Mouse (Mus musculus) CH12.LX (cell line): ENCODE data around the gene Kcnma1. TPM values are rescaled to one million over a fixed set of nuclear protein-coding genes. Genes with fewer than 3 reads are reported as not detected.

Experiments used
- DNase-seq: peaks from one replicate; pipeline ENCODE4 v3.0.0-alpha.2; 2013; ENCODE audit errors: extremely low read depth
- H3K27ac ChIP-seq: 2 replicates; pipeline ENCODE4 v1.5.1; 2012; ENCODE audit warnings: low read depth, mild to moderate bottlenecking, control low read depth, moderate library complexity; ENCODE audit not compliant: insufficient read depth
- H3K27me3 ChIP-seq: replicated peaks from 2 replicates; pipeline ENCODE3; 2012; ENCODE audit warnings: inconsistent platforms
- H3K36me3 ChIP-seq, 2 experiments: replicated peaks in 1 of 2; 2 replicates each; pipeline versions ENCODE3 to v1.6.1; 2012; ENCODE audit warnings: inconsistent platforms in 1 of 2, low read length in 1 of 2, mild to moderate bottlenecking in 1 of 2, mixed read lengths in 1 of 2, moderate library complexity in 1 of 2; ENCODE audit not compliant: control insufficient read depth in 1 of 2, insufficient read depth in 1 of 2
- H3K4me1 ChIP-seq, 2 experiments: 2 replicates each; pipeline ENCODE4 v1.6.1; 2012; ENCODE audit warnings: inconsistent platforms in 1 of 2, moderate library complexity in 1 of 2; ENCODE audit not compliant: insufficient read depth in 2 of 2, control insufficient read depth in 1 of 2
- H3K4me2 ChIP-seq: 2 replicates; pipeline ENCODE4 v1.6.1; 2012; ENCODE audit warnings: low read depth, mild to moderate bottlenecking, control low read depth; ENCODE audit not compliant: poor library complexity, insufficient read depth, severe bottlenecking
- H3K4me3 ChIP-seq, 3 experiments: fragments of 150-350 bp in 1 of 3; sonication (generic) in 1 of 3; replicated peaks in 1 of 3; 2 replicates each; pipeline versions ENCODE3 to v1.5.1; 2011 to 2012; ENCODE audit warnings: low read depth in 2 of 3, low read length in 2 of 3, mild to moderate bottlenecking in 2 of 3, moderate library complexity in 2 of 3, control low read depth in 1 of 3, improper control_type of control experiment in 1 of 3, inconsistent platforms in 1 of 3, mixed read lengths in 1 of 3; ENCODE audit not compliant: poor library complexity in 1 of 3
- H3K79me2 ChIP-seq: replicated peaks from 2 replicates; pipeline ENCODE4 v1.6.1; 2012; ENCODE audit warnings: mild to moderate bottlenecking, moderate library complexity; ENCODE audit not compliant: control insufficient read depth, poor library complexity, insufficient read depth, severe bottlenecking; ENCODE audit errors: extremely low read depth
- H3K9ac ChIP-seq: 2 replicates; pipeline ENCODE4 v1.6.1; 2012; ENCODE audit warnings: low read depth, mild to moderate bottlenecking, control low read depth, moderate library complexity; ENCODE audit not compliant: insufficient read depth
- H3K9me3 ChIP-seq: replicated peaks from 2 replicates; pipeline ENCODE3; 2012; ENCODE audit warnings: low read length, inconsistent platforms, mixed read lengths
- CHD1 ChIP-seq: IDR thresholded peaks from 2 replicates; pipeline ENCODE4 v1.6.1; 2012; ENCODE audit warnings: low read depth, low read length, improper control_type of control experiment, inconsistent platforms
- CHD2 ChIP-seq: IDR thresholded peaks from 2 replicates; pipeline ENCODE4 v1.6.1; 2011; ENCODE audit warnings: low read length, improper control_type of control experiment
- CTCF ChIP-seq, 2 experiments: IDR thresholded peaks in 1 of 2; conservative IDR thresholded peaks in 1 of 2; 2 replicates each; pipeline ENCODE4 v1.5.1; 2011 to 2012; ENCODE audit warnings: low read depth in 2 of 2, low read length in 2 of 2, improper control_type of control experiment in 1 of 2, inconsistent platforms in 1 of 2, mild to moderate bottlenecking in 1 of 2, moderate library complexity in 1 of 2
- E2F4 ChIP-seq: IDR thresholded peaks from 2 replicates; pipeline ENCODE4 v1.6.1; 2011; ENCODE audit warnings: low read depth, low read length, improper control_type of control experiment; ENCODE audit not compliant: insufficient replicate concordance
- EP300 ChIP-seq: IDR thresholded peaks from 2 replicates; pipeline ENCODE4 v1.6.1; 2011; ENCODE audit warnings: low read length, improper control_type of control experiment
- ETS1 ChIP-seq: conservative IDR thresholded peaks from 2 replicates; pipeline ENCODE4 v1.6.1; 2012; ENCODE audit warnings: low read depth, mild to moderate bottlenecking, inconsistent platforms, low read length, improper control_type of control experiment, moderate library complexity
- IRF4 ChIP-seq: IDR thresholded peaks from 2 replicates; pipeline ENCODE4 v1.6.1; 2014; ENCODE audit warnings: low read depth, mild to moderate bottlenecking, inconsistent platforms, low read length, improper control_type of control experiment
- JUN ChIP-seq: IDR thresholded peaks from 2 replicates; pipeline ENCODE4 v1.6.1; 2011; ENCODE audit warnings: low read depth, mild to moderate bottlenecking, low read length, improper control_type of control experiment, moderate library complexity; ENCODE audit not compliant: insufficient read depth
- KAT2A ChIP-seq: IDR thresholded peaks from 2 replicates; pipeline ENCODE4 v1.6.1; 2012; ENCODE audit warnings: low read length, improper control_type of control experiment, inconsistent platforms; ENCODE audit not compliant: insufficient replicate concordance
- MAFK ChIP-seq: IDR thresholded peaks from 2 replicates; pipeline ENCODE4 v1.6.1; 2011; ENCODE audit warnings: low read length, improper control_type of control experiment; ENCODE audit not compliant: insufficient replicate concordance
- MAX ChIP-seq: IDR thresholded peaks from 2 replicates; pipeline ENCODE4 v1.6.1; 2011; ENCODE audit warnings: low read length, improper control_type of control experiment
- MAZ ChIP-seq: IDR thresholded peaks from 2 replicates; pipeline ENCODE4 v1.6.1; 2012; ENCODE audit warnings: low read depth, mild to moderate bottlenecking, inconsistent platforms, low read length, improper control_type of control experiment, moderate library complexity
- MEF2A ChIP-seq: IDR thresholded peaks from 2 replicates; pipeline ENCODE4 v1.6.1; 2014; ENCODE audit warnings: low read depth, mild to moderate bottlenecking, inconsistent platforms, low read length, improper control_type of control experiment, borderline replicate concordance
- NELFE ChIP-seq: IDR thresholded peaks from 2 replicates; pipeline ENCODE4 v1.6.1; 2011; ENCODE audit warnings: low read depth, low read length, improper control_type of control experiment
- NRF1 ChIP-seq: IDR thresholded peaks from 2 replicates; pipeline ENCODE4 v1.6.1; 2014; ENCODE audit warnings: low read depth, mild to moderate bottlenecking, inconsistent platforms, low read length, improper control_type of control experiment, moderate library complexity
- POLR2A ChIP-seq: IDR thresholded peaks from 2 replicates; pipeline ENCODE4 v1.6.1; 2011; ENCODE audit warnings: low read depth, mild to moderate bottlenecking, improper control_type of control experiment, low read length
- RAD21 ChIP-seq: IDR thresholded peaks from 2 replicates; pipeline ENCODE4 v1.6.1; 2011; ENCODE audit warnings: low read depth, mild to moderate bottlenecking, low read length, improper control_type of control experiment, moderate library complexity
- SIN3A ChIP-seq: IDR thresholded peaks from 2 replicates; pipeline ENCODE4 v1.6.1; 2012; ENCODE audit warnings: low read length, improper control_type of control experiment, inconsistent platforms
- SMC3 ChIP-seq: IDR thresholded peaks from 2 replicates; pipeline ENCODE4 v1.6.1; 2011; ENCODE audit warnings: low read depth, low read length, improper control_type of control experiment
- USF1 ChIP-seq: IDR thresholded peaks from 2 replicates; pipeline ENCODE4 v1.6.1; 2014; ENCODE audit warnings: low read depth, mild to moderate bottlenecking, inconsistent platforms, low read length, improper control_type of control experiment
- ZKSCAN1 ChIP-seq: IDR thresholded peaks from 2 replicates; pipeline ENCODE4 v1.6.1; 2012; ENCODE audit warnings: low read depth, inconsistent platforms, low read length, improper control_type of control experiment, borderline replicate concordance
- dilution Hi-C: fragments of 300-500 bp; cut with MboI; formaldehyde crosslinking; loops from 2 replicates; pipeline ENCODE4 v1.14.3; 2020; ENCODE audit warnings: low sequenced_read_pairs; ENCODE audit not compliant: extremely low pct_unique_long_range_greater_than_20kb, extremely low pct_ligation_motif_present
- in situ Hi-C: fragments of 300-500 bp; cut with MboI; formaldehyde crosslinking; loops from 3 replicates; pipeline ENCODE4 v1.14.3; 2019; ENCODE audit warnings: low sequenced_read_pairs, low pct_ligation_motif_present, low pct_unique_long_range_greater_than_20kb, mixed read lengths
- polyA plus RNA-seq: library from polyadenylated mRNA; unstranded; fragments of >175 nt; gene quantifications from 2 replicates; pipeline ENCODE4 v1.2.1, GENCODE M21; 2012; ENCODE audit warnings: low read depth; ENCODE audit not compliant: insufficient read length
- total RNA-seq, 2 experiments: library from RNA; depleted of rRNA; stranded (reverse); fragments of 300-350 nt in 1 of 2; fragments of >200 nt in 1 of 2; gene quantifications; 2 replicates each; pipeline ENCODE4 v1.2.3; 2012 to 2014

Kcnma1 gene
- total and polyA plus RNA-seq, 3 experiments = 0.10 to 0.17 (median 0.12) TPM

- Histone ChIP-seq H3K36me3 (no peaks in the 10 kb centered on the region), H3K27me3 (no peaks in the 10 kb centered on the region), H3K27ac (no peak overlapping the region), H3K4me3 (no peak overlapping the region), H3K79me2 (no peaks in the 10 kb centered on the region), H3K4me2 (no peak overlapping the region), H3K9me3 (no peaks in the 10 kb centered on the region), H3K4me1 (no peaks in the 10 kb centered on the region), H3K9ac (no peak overlapping the region)
- in situ Hi-C loops (no loop called here), dilution Hi-C loops (no loop called here)
- TF ChIP-seq ETS1 (no peak), NRF1 (no peak), E2F4 (no peak), CHD1 (no peak)
- DNase-seq = no peak
Measured at GRCm38 (mm10) chr14:23689681-23690080, 324.6 kb downstream of the Kcnma1 start.

GRCm38 (mm10) chr14:23688513-23688912 lies 325.8 kb downstream of the Kcnma1 start:
- dilution Hi-C loops = no loop called here
- H3K4me1 ChIP-seq = no peaks in the 10 kb centered on the region
- H3K9me3 ChIP-seq = no peaks in the 10 kb centered on the region
- in situ Hi-C loops = no loop called here
- TF ChIP-seq E2F4 (no peak), MAX (no peak), SMC3 (no peak), EP300 (no peak), ZKSCAN1 (no peak), KAT2A (no peak), NELFE (no peak), MAFK (no peak), JUN (no peak), IRF4 (no peak), CHD2 (no peak)
- no peak overlapping the region for H3K9ac ChIP-seq
- H3K4me2 ChIP-seq = no peak overlapping the region
- no peak overlapping the region for H3K27ac ChIP-seq
- no peaks in the 10 kb centered on the region for H3K79me2 ChIP-seq
- no peak for DNase-seq
- no peak overlapping the region for H3K4me3 ChIP-seq
- no peaks in the 10 kb centered on the region for H3K36me3 ChIP-seq
- H3K27me3 ChIP-seq = no peaks in the 10 kb centered on the region

GRCm38 (mm10) chr14:23684463-23685066 lies 329.7 kb downstream of the Kcnma1 start:
- in situ Hi-C loops = no loop called here
- peak; percentile 22 for DNase-seq
- H3K4me3 ChIP-seq = no peak overlapping the region
- H3K27ac ChIP-seq = no peak overlapping the region
- H3K4me1 ChIP-seq = no peaks in the 10 kb centered on the region
- no peak for TF ChIP-seq MAZ
- peak; percentile 28 for TF ChIP-seq RAD21
- no peak for TF ChIP-seq MAFK
- no peak for TF ChIP-seq POLR2A
- no peak for TF ChIP-seq JUN
- no peak for TF ChIP-seq SIN3A
- no peak for TF ChIP-seq MAX
- no peak for TF ChIP-seq MEF2A
- TF ChIP-seq SMC3 = peak; percentile 48
- peak; percentile 15 to 58; a peak in 3 of 4 replicates for TF ChIP-seq CTCF (conservative IDR thresholded peaks at IDR 0.05 in 1 of 2, IDR thresholded peaks at IDR 0.05 in 1 of 2; ENCODE audit: low read depth in 2 of 2, low read length in 2 of 2)
- no peak for TF ChIP-seq EP300
- TF ChIP-seq USF1 = no peak
- no peaks in the 10 kb centered on the region for H3K79me2 ChIP-seq
- H3K36me3 ChIP-seq = no peaks in the 10 kb centered on the region
- no peaks in the 10 kb centered on the region for H3K9me3 ChIP-seq
- dilution Hi-C loops = no loop called here
- no peak overlapping the region for H3K9ac ChIP-seq
- no peaks in the 10 kb centered on the region for H3K27me3 ChIP-seq
- H3K4me2 ChIP-seq = no peak overlapping the region
